Mouse (Mus musculus): ENCODE measurements around the gene Rtn4rl2. TPM values are rescaled to one million over a fixed set of nuclear protein-coding genes. Genes with fewer than 3 reads are reported as not detected.

The Rtn4rl2 gene
- polyA plus RNA-seq, 1 experiment from 2014 or later = 0.29 TPM

DNA sequence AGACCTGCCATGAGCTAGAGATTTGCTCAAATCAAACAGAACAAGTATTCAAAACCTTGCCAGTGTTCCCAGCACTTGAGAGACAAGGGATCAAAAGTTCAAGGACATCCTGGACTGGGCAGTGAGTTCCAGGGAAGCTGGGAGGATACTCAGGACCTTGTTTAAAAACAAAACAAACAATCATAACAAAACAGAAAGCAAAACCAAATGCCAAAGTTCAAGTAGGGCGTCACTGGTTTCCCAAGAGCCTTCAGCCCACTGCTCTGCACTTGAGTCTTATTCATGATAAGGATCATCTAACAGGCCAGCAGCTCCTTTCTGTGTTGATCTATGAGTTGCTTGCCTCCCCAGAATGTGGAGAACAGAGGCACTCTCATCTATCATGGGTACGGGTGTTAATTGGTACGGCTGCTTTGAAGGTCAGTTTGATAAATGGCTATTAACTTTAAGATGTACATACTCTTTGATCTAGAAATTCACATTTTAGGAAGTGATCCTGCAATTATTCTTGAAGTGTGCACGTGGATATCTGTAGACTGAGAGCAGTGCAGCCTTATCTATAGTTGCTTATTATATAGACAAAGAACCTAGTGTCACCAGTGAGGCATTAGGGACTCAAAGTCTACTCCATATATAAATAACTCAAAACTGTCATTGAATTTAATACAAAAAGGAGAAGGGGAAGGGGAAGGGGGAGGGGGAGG is 9.1 kb upstream of the Rtn4rl2 start:
- no peak for ATAC-seq
- Histone ChIP-seq H3K27me3 (replicated peaks) (peaks cover 46% of the 10 kb centered on the region), H3K4me1 (no peaks in the 10 kb centered on the region), H3K4me2 (no peak overlapping the region), H3K9me3 (replicated peaks) (no peaks in the 10 kb centered on the region), H3K4me3 (no peak overlapping the region), H3K27ac (no peak overlapping the region), H3K9ac (no peak overlapping the region), H3K36me3 (no peaks in the 10 kb centered on the region)
- 49% methylated on average over 4 of the region's 4 CpGs for WGBS (ENCODE audit: insufficient replicate concordance)

DNA sequence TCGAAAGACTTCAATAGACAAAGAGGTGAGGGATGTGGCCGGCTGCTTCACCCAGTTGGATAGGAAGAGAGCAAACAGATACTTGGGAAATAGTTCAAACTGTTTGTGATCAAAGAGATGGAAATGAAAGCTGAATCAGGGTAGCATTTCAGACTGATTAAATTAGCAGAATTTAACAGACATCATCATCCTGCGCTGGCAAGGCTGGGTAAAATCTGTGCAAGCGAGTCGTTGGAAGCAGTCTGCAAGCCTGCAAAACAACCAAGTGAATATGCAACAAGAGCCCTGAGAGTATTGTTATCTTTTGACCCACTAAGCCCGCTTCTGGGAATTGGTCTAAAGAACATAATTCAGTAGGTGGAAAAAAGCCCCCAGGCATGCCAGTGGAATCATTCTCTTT is 6.8 kb upstream of the Rtn4rl2 start:
- no peak overlapping the region for H3K27ac ChIP-seq
- 44% methylated on average over 6 of the region's 6 CpGs for WGBS (ENCODE audit: insufficient replicate concordance)
- H3K9me3 ChIP-seq (replicated peaks) = no peaks in the 10 kb centered on the region
- peaks cover 14% of the 10 kb centered on the region for H3K4me1 ChIP-seq
- H3K4me3 ChIP-seq = no peak overlapping the region
- no peak overlapping the region for H3K4me2 ChIP-seq
- no peak overlapping the region for H3K9ac ChIP-seq
- H3K36me3 ChIP-seq = no peaks in the 10 kb centered on the region
- peaks cover 69% of the 10 kb centered on the region for H3K27me3 ChIP-seq (replicated peaks)
- ATAC-seq = no peak

DNA sequence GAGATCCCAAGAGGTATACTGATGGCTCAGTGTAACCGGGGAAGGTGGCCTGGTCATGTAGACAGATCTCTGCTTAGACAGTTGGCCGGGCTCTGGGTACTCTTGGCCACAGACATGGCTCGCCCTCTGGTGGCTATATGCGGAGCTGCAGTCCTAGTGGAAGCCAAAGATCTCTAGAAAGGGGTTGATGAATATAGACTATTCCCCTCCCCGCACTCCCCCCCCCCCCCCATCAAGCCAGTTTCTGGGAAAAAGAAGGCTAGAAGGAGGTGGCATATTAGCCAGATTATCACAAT is 3.5 kb upstream of the Rtn4rl2 start:
- Histone ChIP-seq H3K27ac (no peak overlapping the region), H3K36me3 (no peaks in the 10 kb centered on the region), H3K9ac (no peak overlapping the region), H3K4me3 (no peak overlapping the region), H3K9me3 (replicated peaks) (no peaks in the 10 kb centered on the region), H3K4me1 (peaks cover 39% of the 10 kb centered on the region), H3K27me3 (replicated peaks) (peaks cover 98% of the 10 kb centered on the region), H3K4me2 (no peak overlapping the region)
- peak; percentile 65 for ATAC-seq
- under 1% methylated on average over 5 of the region's 5 CpGs for WGBS (ENCODE audit: insufficient replicate concordance)

DNA sequence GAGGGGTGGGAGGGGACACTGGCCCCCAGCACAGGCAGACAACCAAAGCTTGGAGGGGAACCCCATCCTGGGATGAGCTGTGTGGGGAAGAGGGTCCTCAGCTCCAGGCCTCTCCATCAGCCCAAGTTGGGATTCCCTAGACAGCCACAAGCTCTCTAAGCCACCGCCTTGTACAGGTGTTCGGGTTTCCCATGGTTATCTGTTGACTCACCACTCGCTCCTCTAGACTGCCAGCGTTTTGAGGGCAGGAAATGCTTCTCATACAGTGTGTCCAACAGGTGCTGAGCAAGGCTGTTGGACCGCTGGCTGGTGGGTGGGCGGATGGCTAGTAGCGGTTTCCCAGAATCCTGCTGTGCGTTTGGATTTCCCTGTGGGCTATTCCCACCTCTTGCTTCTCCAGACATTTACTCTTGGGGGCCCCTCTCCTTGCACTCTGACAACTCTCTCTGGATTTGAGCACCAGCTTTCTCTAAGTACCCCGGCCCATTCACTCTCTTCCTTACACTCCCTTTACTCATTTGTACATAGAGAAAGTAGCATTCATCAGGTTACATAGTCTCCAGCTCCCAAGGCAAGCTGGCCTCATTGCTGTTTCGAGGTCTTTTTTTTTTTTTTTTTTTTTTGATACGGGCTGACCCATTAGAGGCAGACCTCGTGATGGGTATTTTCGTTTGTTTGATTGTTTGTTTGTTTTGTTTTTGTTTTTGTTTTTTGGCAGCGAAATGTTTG is 3.0 kb upstream of the Rtn4rl2 start:
- H3K4me3 ChIP-seq = no peak overlapping the region
- H3K9ac ChIP-seq = no peak overlapping the region
- peaks cover 39% of the 10 kb centered on the region for H3K4me1 ChIP-seq
- peak overlapping the region; percentile 65 for H3K4me2 ChIP-seq
- peaks cover 98% of the 10 kb centered on the region for H3K27me3 ChIP-seq (replicated peaks)
- WGBS (ENCODE audit: insufficient replicate concordance) = 14% methylated on average over 14 of the region's 14 CpGs
- no peak overlapping the region for H3K27ac ChIP-seq
- H3K9me3 ChIP-seq (replicated peaks) = no peaks in the 10 kb centered on the region
- no peaks in the 10 kb centered on the region for H3K36me3 ChIP-seq
- no peak; the same call in 1 of the 2 replicates for ATAC-seq

DNA sequence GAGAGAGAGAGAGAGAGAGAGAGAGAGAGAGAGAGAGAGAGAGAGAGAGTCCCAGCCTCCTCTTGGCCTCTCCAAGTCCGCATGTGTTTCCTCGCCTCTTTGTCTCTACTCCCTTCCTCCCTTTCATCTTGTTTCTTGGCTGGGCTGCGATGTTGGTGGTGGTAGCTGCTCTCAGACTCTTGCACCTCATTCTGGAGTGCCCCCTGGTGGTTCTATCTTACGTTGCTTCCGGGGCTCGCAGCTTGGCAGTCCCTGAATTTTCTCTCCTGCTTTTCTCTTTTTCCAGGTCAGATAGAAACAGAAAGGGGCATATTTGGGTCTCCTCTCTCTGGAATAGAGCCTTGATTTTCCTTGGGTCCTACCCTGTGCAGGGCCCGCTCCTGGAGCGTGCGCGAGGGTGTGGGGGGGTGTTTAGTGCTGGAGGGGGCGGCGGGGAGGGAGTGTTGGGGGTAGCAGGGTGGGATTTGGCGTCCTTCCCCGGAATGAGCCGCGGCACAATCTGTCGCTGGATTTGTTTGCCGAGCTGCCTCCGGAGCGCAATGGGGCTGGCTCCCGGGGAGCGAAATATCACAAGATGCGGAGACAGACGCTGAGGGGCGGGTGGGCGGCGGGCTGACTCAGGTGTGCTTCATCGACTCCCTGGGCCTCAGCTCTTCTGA is 2.3 kb upstream of the Rtn4rl2 start:
- Histone ChIP-seq H3K27ac (no peak overlapping the region), H3K4me1 (peaks cover 39% of the 10 kb centered on the region), H3K27me3 (replicated peaks) (peaks cover 99% of the 10 kb centered on the region), H3K9me3 (replicated peaks) (no peaks in the 10 kb centered on the region), H3K4me2 (peak overlapping the region; percentile 65), H3K36me3 (no peaks in the 10 kb centered on the region), H3K9ac (no peak overlapping the region), H3K4me3 (peak overlapping the region; percentile 43)
- WGBS (ENCODE audit: insufficient replicate concordance) = 4% methylated on average over 28 of the region's 28 CpGs
- no peak for ATAC-seq

DNA sequence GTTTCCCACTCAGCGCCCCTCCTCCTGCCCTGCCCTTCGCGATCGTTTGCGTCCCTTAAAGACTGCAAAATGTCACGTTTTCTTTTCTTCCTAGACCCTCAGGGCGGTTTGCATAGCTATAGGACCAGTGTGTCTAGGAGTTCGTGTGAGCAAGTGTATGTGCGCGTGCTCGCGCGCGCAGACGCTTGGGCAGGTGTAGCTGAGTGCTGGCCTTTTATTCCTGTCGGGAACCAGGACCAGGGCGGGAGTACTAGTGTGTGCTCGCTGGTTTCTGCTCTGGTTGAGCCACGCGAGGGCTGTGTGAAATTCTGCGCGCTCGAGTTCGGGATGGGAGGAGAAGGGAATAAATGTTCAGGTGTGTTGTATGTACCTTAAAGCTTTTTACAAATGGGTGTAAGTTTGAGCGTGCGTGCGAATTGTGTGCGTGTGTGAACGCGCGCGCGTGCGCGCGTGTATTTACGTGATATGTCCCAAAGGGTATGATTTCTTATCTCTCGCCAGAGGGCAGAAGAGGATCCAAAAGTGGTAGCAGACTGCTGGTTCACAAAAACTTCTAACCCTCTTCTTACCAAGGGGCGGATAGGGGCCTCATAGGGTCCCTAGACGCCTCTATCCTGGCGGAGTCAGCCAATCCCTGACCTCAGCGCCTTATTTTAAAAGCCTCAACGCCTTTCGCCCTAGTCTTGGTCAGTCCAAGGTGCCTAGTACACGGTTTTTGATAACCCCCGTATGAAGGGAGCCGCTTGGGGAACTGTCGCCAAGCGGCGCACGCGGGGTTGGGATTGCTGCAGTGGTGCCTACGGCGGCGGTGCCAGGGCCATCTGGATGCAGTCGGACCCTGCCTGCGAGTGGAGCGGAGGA is 1.1 kb upstream of the Rtn4rl2 start:
- Histone ChIP-seq H3K27me3 (replicated peaks) (peaks cover 100% of the 10 kb centered on the region), H3K4me1 (peaks cover 50% of the 10 kb centered on the region), H3K9me3 (replicated peaks) (no peaks in the 10 kb centered on the region), H3K4me2 (peak overlapping the region; percentile 65), H3K4me3 (peak overlapping the region; percentile 43), H3K36me3 (no peaks in the 10 kb centered on the region), H3K27ac (no peak overlapping the region), H3K9ac (no peak overlapping the region)
- ATAC-seq = no peak
- WGBS (ENCODE audit: insufficient replicate concordance) = 1% methylated on average over 58 of the region's 58 CpGs

DNA sequence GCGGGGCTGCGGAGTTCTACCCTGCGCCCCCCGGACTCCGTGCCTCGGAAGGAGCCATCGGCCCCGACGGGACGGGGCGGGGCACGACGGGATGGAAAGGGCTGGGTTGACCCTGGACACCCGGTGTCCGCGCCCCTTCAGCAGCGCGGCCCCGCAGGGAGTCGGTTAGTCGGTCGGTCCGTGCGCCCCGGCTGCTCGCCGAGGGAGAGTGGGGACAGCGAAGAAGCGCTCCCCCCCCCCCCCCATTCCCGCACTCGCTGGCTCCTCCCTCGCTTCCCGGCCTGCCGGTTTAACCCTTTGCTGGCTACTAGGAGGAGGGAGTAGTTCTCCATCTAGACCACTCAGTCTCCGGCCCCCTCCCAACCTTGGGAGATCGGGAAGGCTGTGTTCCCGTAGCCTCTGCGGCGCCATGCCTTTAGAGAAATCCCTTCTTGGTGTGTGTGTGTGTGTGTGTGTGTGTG is 341 bp upstream of the Rtn4rl2 start:
- Histone ChIP-seq H3K27me3 (replicated peaks) (peaks cover 100% of the 10 kb centered on the region), H3K36me3 (no peaks in the 10 kb centered on the region), H3K4me1 (peaks cover 53% of the 10 kb centered on the region), H3K9ac (peak overlapping the region; percentile 19; the same call in 1 of the 2 replicates), H3K9me3 (replicated peaks) (no peaks in the 10 kb centered on the region), H3K4me2 (peak overlapping the region; percentile 65), H3K27ac (no peak overlapping the region), H3K4me3 (peak overlapping the region; percentile 43)
- WGBS (ENCODE audit: insufficient replicate concordance) = under 1% methylated on average over 38 of the region's 39 CpGs
- ATAC-seq = no peak

DNA sequence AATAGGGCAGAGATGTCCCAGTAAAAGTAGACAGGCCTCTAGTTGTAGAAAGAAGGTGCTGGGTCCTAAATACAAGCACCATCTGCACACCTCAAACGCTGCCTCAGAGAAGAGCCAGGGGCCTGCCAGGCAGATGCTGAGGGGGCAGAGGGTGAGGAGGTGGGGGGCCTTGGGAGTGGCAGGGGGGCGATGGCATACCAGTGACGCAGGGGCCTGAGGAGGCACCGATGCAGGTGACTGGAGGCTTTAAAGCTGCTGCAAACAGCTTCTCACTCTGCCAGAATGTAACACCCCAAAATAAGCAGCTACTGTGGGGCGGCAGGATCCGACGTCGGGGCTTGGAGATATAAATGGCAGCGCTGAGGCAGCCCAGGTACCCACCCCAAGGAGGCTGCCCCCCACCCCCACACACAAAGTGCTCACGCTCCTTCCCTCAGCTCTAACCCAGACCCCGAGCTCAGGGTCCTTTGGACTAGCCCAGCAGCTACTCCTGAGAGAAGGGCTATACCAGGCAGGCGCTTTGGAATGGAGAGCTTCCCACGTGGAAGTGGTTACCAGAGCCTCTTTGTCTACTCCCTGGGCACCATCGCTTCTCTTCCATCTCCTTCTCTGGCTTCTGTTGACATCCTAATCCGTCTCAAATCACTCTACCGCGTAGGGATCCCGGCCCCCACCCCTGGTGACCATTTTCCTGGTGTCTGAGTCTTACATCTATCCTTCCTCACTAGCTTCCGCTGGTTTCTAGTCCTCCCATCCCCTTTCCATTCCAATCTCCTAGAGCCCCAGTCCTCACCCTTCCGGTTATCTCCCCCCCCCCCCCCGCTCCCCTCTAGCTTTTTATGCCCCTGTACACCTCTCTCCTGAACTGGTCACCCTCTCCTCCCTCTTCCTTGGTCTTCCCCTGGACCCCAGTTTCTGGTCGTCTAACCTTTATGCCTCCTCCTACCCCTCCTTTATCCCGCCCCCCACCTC is 1.1 kb downstream of the Rtn4rl2 start:
- H3K4me2 ChIP-seq = no peak overlapping the region
- ATAC-seq = no peak
- WGBS (ENCODE audit: insufficient replicate concordance) = 9% methylated on average over 22 of the region's 23 CpGs

DNA sequence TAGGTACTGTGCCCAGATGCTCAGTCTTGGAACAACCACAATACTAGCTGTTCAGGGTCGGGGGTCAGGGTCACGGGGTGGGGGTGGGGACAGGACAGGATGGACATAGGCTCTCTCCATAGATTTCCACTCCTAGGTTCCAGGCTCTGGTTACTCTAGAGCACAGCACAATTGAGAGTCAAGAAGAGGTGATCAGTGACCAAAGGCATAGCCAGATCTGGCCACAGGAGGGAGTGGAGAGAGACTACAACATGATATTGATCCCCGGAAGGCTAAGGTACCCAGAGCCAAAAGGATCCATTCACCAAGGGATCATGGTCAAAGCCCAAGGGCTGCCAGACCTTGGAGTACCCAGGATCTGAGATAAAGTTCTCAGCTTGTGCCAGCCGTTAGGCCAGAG is 1.9 kb downstream of the Rtn4rl2 start:
- 29% methylated on average over 4 of the region's 4 CpGs for WGBS (ENCODE audit: insufficient replicate concordance)

More for the DNA sequence above, 1.1 kb downstream of the Rtn4rl2 start:
- Histone ChIP-seq H3K36me3 (no peaks in the 10 kb centered on the region), H3K27me3 (replicated peaks) (peaks cover 100% of the 10 kb centered on the region), H3K4me3 (peak overlapping the region; percentile 43; the same call in 1 of the 2 replicates), H3K9ac (no peak overlapping the region), H3K9me3 (replicated peaks) (no peaks in the 10 kb centered on the region), H3K4me1 (peaks cover 53% of the 10 kb centered on the region), H3K27ac (no peak overlapping the region)

DNA sequence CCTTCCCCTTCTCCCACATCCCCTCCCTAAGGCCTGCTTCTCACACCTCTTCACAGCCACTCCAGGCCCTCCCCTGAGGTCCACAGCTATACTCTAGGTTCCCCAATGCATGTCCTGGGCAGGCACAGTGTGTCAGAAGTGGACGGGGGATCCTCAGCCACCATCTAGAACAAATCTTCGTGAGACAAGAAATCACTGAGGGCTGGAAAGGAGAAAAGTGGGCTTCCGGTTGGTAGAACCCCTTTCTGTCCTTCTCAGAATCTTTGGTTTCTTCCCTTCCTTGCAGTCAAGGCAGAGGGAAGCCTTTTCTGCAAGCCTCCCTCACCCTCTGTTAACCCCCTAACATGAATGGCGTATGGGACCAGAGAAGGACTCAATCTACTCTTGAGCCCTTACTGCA is 2.6 kb downstream of the Rtn4rl2 start:
- Histone ChIP-seq H3K27me3 (replicated peaks) (peaks cover 100% of the 10 kb centered on the region), H3K27ac (no peak overlapping the region), H3K36me3 (no peaks in the 10 kb centered on the region), H3K4me3 (no peak overlapping the region), H3K9me3 (replicated peaks) (no peaks in the 10 kb centered on the region), H3K4me2 (no peak overlapping the region), H3K9ac (no peak overlapping the region), H3K4me1 (peaks cover 45% of the 10 kb centered on the region)
- no peak for ATAC-seq
- 55% methylated on average over 4 of the region's 4 CpGs for WGBS (ENCODE audit: insufficient replicate concordance)

More for the DNA sequence above, 1.9 kb downstream of the Rtn4rl2 start:
- no peaks in the 10 kb centered on the region for H3K36me3 ChIP-seq
- H3K4me3 ChIP-seq = no peak overlapping the region
- H3K4me2 ChIP-seq = no peak overlapping the region
- H3K9ac ChIP-seq = no peak overlapping the region
- ATAC-seq = no peak
- no peaks in the 10 kb centered on the region for H3K9me3 ChIP-seq (replicated peaks)
- peaks cover 100% of the 10 kb centered on the region for H3K27me3 ChIP-seq (replicated peaks)
- H3K27ac ChIP-seq = no peak overlapping the region
- peaks cover 52% of the 10 kb centered on the region for H3K4me1 ChIP-seq

DNA sequence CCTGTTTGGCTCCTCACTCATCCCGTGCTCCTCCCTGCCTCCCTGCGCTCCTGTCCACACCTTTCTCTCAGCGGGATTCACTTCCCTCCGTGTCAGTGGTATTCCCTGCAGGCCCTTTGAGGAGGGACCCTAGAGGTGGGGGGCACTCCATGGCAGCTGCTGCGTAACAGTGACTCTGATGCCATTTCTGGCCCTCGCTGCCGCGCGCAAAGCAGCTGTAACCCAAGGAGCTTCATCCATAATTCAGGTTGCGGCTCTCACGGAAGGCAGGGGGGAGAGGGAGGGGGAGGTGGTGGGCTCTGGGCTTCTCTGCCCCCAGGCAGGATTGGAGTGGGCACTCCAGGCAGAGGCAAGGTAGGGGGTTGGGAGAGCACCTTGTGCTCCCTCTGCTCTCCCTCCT is 3.0 kb downstream of the Rtn4rl2 start:
- H3K9ac ChIP-seq = no peak overlapping the region
- 6% methylated on average over 10 of the region's 11 CpGs for WGBS (ENCODE audit: insufficient replicate concordance)
- H3K4me2 ChIP-seq = peak overlapping the region; percentile 22
- peaks cover 98% of the 10 kb centered on the region for H3K27me3 ChIP-seq (replicated peaks)
- H3K4me1 ChIP-seq = peaks cover 41% of the 10 kb centered on the region
- H3K9me3 ChIP-seq (replicated peaks) = no peaks in the 10 kb centered on the region
- H3K36me3 ChIP-seq = no peaks in the 10 kb centered on the region
- ATAC-seq = no peak
- no peak overlapping the region; the same call in 1 of the 2 replicates for H3K4me3 ChIP-seq
- no peak overlapping the region for H3K27ac ChIP-seq

All from liver, embryonic 12.5 days (tissue).